Mouse (Mus musculus): ENCODE results near the gene Btg2.

- TF ChIP-seq POLR2A (IDR thresholded peaks at IDR 0.05; ENCODE audit: insufficient read length, low read depth): no peak
- no peak for TF ChIP-seq USF1 (IDR thresholded peaks at IDR 0.05; ENCODE audit: low read depth)
- TF ChIP-seq TCF12 (IDR thresholded peaks at IDR 0.05; ENCODE audit: insufficient read depth, poor library complexity, severe bottlenecking): no peak
- TF ChIP-seq E2F4 (IDR thresholded peaks at IDR 0.05; ENCODE audit: insufficient read depth): no peak
- TF ChIP-seq MAX (IDR thresholded peaks at IDR 0.05; ENCODE audit: low read depth): no peak
- no peak for TF ChIP-seq POLR2AphosphoS2 (IDR thresholded peaks at IDR 0.05; ENCODE audit: insufficient read length, low read depth)
- no peak for TF ChIP-seq MYOD1 (IDR thresholded peaks at IDR 0.05; ENCODE audit: control insufficient read depth in 1 of 3, insufficient read length in 2 of 3, low read depth in 2 of 3)
- TF ChIP-seq MYOG (IDR thresholded peaks at IDR 0.05; ENCODE audit: control insufficient read depth in 1 of 3, insufficient read depth in 1 of 3, insufficient read length in 2 of 3, low read depth in 2 of 3): no peak
- no peak for TF ChIP-seq CEBPB (IDR thresholded peaks at IDR 0.05; ENCODE audit: insufficient read depth, poor library complexity, severe bottlenecking)
- TF ChIP-seq REST (IDR thresholded peaks at IDR 0.05; ENCODE audit: insufficient read depth, insufficient read length): no peak
- TF ChIP-seq TCF3 (IDR thresholded peaks at IDR 0.05; ENCODE audit: insufficient read length, low read depth): no peak
Measured at GRCm38 (mm10) chr1:134083676-134084075, 4.8 kb upstream of the Btg2 start.

Measured in myocyte (in vitro differentiated cells).